Mouse (Mus musculus): ENCODE measurements around the gene Tcaf3. TPM values are rescaled to one million over a fixed set of nuclear protein-coding genes. Genes with fewer than 3 reads are reported as not detected.

Gene Tcaf3
- total and polyA plus RNA-seq, 2 experiments from 2014 or later = not detected

GRCm38 (mm10) chr6:42545451-42545885, 52.0 kb downstream of the Tcaf3 start:
- no peak for TF ChIP-seq CTCF (IDR thresholded peaks at IDR 0.05; ENCODE audit: low read depth)
- Histone ChIP-seq H3K4me3 (ENCODE audit: low read length) (no peak overlapping the region), H3K4me1 (ENCODE audit: insufficient read depth, low read length) (no peaks in the 10 kb centered on the region), H3K36me3 (ENCODE audit: insufficient read depth, low read length) (no peaks in the 10 kb centered on the region), H3K4me2 (ENCODE audit: low read depth, low read length) (no peak overlapping the region), H3K9ac (replicated peaks; ENCODE audit: low read length) (no peak overlapping the region), H3K27me3 (ENCODE audit: insufficient read depth, low read length) (no peaks in the 10 kb centered on the region), H3K9me3 (ENCODE audit: low read length) (no peaks in the 10 kb centered on the region), H3K27ac (no peak overlapping the region)
- ATAC-seq (no peak), DNase-seq (ENCODE audit: low spot score) (no peak)
- 51% methylated on average over 2 of the region's 2 CpGs for WGBS

- no peak overlapping the region for H3K27ac ChIP-seq
- no peak overlapping the region for H3K9ac ChIP-seq (replicated peaks; ENCODE audit: low read length)
- no peak for TF ChIP-seq CTCF (IDR thresholded peaks at IDR 0.05; ENCODE audit: low read depth)
- no peak overlapping the region for H3K4me2 ChIP-seq (ENCODE audit: low read depth, low read length)
- no peak overlapping the region for H3K4me3 ChIP-seq (ENCODE audit: low read length)
- no peaks in the 10 kb centered on the region for H3K4me1 ChIP-seq (ENCODE audit: insufficient read depth, low read length)
- 50% methylated on average over 1 of the region's 1 CpGs for WGBS
- DNase-seq (ENCODE audit: low spot score) (no peak), ATAC-seq (no peak)
- no peaks in the 10 kb centered on the region for H3K36me3 ChIP-seq (ENCODE audit: insufficient read depth, low read length)
- H3K9me3 ChIP-seq (ENCODE audit: low read length) = no peaks in the 10 kb centered on the region
- H3K27me3 ChIP-seq (ENCODE audit: insufficient read depth, low read length) = no peaks in the 10 kb centered on the region
Measured at GRCm38 (mm10) chr6:42544846-42545245, 52.6 kb downstream of the Tcaf3 start.

GRCm38 (mm10) chr6:42542036-42543031, 55.2 kb downstream of the Tcaf3 start:
- Histone ChIP-seq H3K4me2 (ENCODE audit: low read depth, low read length) (no peak overlapping the region), H3K9me3 (ENCODE audit: low read length) (no peaks in the 10 kb centered on the region), H3K4me1 (ENCODE audit: insufficient read depth, low read length) (no peaks in the 10 kb centered on the region), H3K36me3 (ENCODE audit: insufficient read depth, low read length) (no peaks in the 10 kb centered on the region), H3K9ac (replicated peaks; ENCODE audit: low read length) (no peak overlapping the region), H3K4me3 (ENCODE audit: low read length) (no peak overlapping the region), H3K27ac (no peak overlapping the region), H3K27me3 (ENCODE audit: insufficient read depth, low read length) (no peaks in the 10 kb centered on the region)
- DNase-seq (ENCODE audit: low spot score) = no peak
- TF ChIP-seq CTCF (IDR thresholded peaks at IDR 0.05; ENCODE audit: low read depth) = no peak
- ATAC-seq = no peak
- 59% methylated on average over 4 of the region's 4 CpGs for WGBS

GRCm38 (mm10) chr6:42540681-42541080, 56.8 kb downstream of the Tcaf3 start:
- Histone ChIP-seq H3K9ac (replicated peaks; ENCODE audit: low read length) (no peak overlapping the region), H3K4me2 (ENCODE audit: low read depth, low read length) (no peak overlapping the region), H3K4me3 (ENCODE audit: low read length) (no peak overlapping the region), H3K4me1 (ENCODE audit: insufficient read depth, low read length) (no peaks in the 10 kb centered on the region), H3K9me3 (ENCODE audit: low read length) (no peaks in the 10 kb centered on the region), H3K36me3 (ENCODE audit: insufficient read depth, low read length) (no peaks in the 10 kb centered on the region), H3K27me3 (ENCODE audit: insufficient read depth, low read length) (no peaks in the 10 kb centered on the region), H3K27ac (no peak overlapping the region)
- no peak for ATAC-seq
- TF ChIP-seq CTCF (IDR thresholded peaks at IDR 0.05; ENCODE audit: low read depth) = no peak
- 96% methylated on average over 1 of the region's 1 CpGs for WGBS
- DNase-seq (ENCODE audit: low spot score) = no peak

- ATAC-seq = no peak
- no peak overlapping the region for H3K4me2 ChIP-seq (ENCODE audit: low read depth, low read length)
- WGBS = 77% methylated on average over 1 of the region's 1 CpGs
- no peak for TF ChIP-seq CTCF (IDR thresholded peaks at IDR 0.05; ENCODE audit: low read depth)
- H3K27me3 ChIP-seq (ENCODE audit: insufficient read depth, low read length) = no peaks in the 10 kb centered on the region
- no peaks in the 10 kb centered on the region for H3K4me1 ChIP-seq (ENCODE audit: insufficient read depth, low read length)
- no peaks in the 10 kb centered on the region for H3K9me3 ChIP-seq (ENCODE audit: low read length)
- no peak overlapping the region for H3K27ac ChIP-seq
- no peak for DNase-seq (ENCODE audit: low spot score)
- H3K36me3 ChIP-seq (ENCODE audit: insufficient read depth, low read length) = no peaks in the 10 kb centered on the region
- no peak overlapping the region for H3K4me3 ChIP-seq (ENCODE audit: low read length)
- no peak overlapping the region for H3K9ac ChIP-seq (replicated peaks; ENCODE audit: low read length)
Measured at GRCm38 (mm10) chr6:42539711-42540110, 57.8 kb downstream of the Tcaf3 start.

Other genes with a start within 250 kb of the Tcaf3 start
- 62.6 and 63.9 TPM in 2 replicates for gene Zyx, start 248.1 kb downstream of the Tcaf3 start, total RNA-seq (2014; rRNA removed)
- 54.1 and 63.2 TPM in 2 replicates for gene Zyx, start 248.1 kb downstream of the Tcaf3 start, polyA plus RNA-seq (2015; fragmentation: Nextera tagmentation; extraction: Ambion mirVana)
- gene Epha1, start 224.4 kb downstream of the Tcaf3 start, total RNA-seq (2014; rRNA removed) = 0.37 and 0.40 TPM in 2 replicates
- 0.64 and 0.66 TPM in 2 replicates for gene Epha1, start 224.4 kb downstream of the Tcaf3 start, polyA plus RNA-seq (2015; fragmentation: Nextera tagmentation; extraction: Ambion mirVana)
- gene Tas2r143, start 197.5 kb downstream of the Tcaf3 start, total RNA-seq (2014; rRNA removed) = not detected in 2 replicates
- not detected in 2 replicates for gene Tas2r143, start 197.5 kb downstream of the Tcaf3 start, polyA plus RNA-seq (2015; fragmentation: Nextera tagmentation; extraction: Ambion mirVana)
- not detected in 2 replicates for gene Tas2r135, start 192.3 kb downstream of the Tcaf3 start, total RNA-seq (2014; rRNA removed)
- gene Tas2r135, start 192.3 kb downstream of the Tcaf3 start, polyA plus RNA-seq (2015; fragmentation: Nextera tagmentation; extraction: Ambion mirVana) = not detected in 2 replicates
- gene Tas2r126, start 163.2 kb downstream of the Tcaf3 start, total RNA-seq (2014; rRNA removed) = not detected in 2 replicates
- not detected in 2 replicates for gene Tas2r126, start 163.2 kb downstream of the Tcaf3 start, polyA plus RNA-seq (2015; fragmentation: Nextera tagmentation; extraction: Ambion mirVana)
- not detected in 2 replicates for gene Olfr458, start 132.5 kb downstream of the Tcaf3 start, total RNA-seq (2014; rRNA removed)
- not detected in 2 replicates for gene Olfr458, start 132.5 kb downstream of the Tcaf3 start, polyA plus RNA-seq (2015; fragmentation: Nextera tagmentation; extraction: Ambion mirVana)
- not detected in 2 replicates for gene Olfr457, start 121.4 kb downstream of the Tcaf3 start, total RNA-seq (2014; rRNA removed)
- not detected in 2 replicates for gene Olfr457, start 121.4 kb downstream of the Tcaf3 start, polyA plus RNA-seq (2015; fragmentation: Nextera tagmentation; extraction: Ambion mirVana)
- not detected in 2 replicates for gene Olfr456, start 110.5 kb downstream of the Tcaf3 start, total RNA-seq (2014; rRNA removed)
- gene Olfr456, start 110.5 kb downstream of the Tcaf3 start, polyA plus RNA-seq (2015; fragmentation: Nextera tagmentation; extraction: Ambion mirVana) = not detected in 2 replicates
- gene Olfr455, start 50.1 kb downstream of the Tcaf3 start, total RNA-seq (2014; rRNA removed) = not detected in 2 replicates
- gene Olfr455, start 50.1 kb downstream of the Tcaf3 start, polyA plus RNA-seq (2015; fragmentation: Nextera tagmentation; extraction: Ambion mirVana) = not detected in 2 replicates
- 2.9 and 4.0 TPM in 2 replicates for gene Tcaf2, start 47.6 kb upstream of the Tcaf3 start, total RNA-seq (2014; rRNA removed)
- gene Tcaf2, start 47.6 kb upstream of the Tcaf3 start, polyA plus RNA-seq (2015; fragmentation: Nextera tagmentation; extraction: Ambion mirVana) = 2.1 and 2.4 TPM in 2 replicates
- 262 and 275 TPM in 2 replicates for gene Tcaf1, start 112.4 kb upstream of the Tcaf3 start, total RNA-seq (2014; rRNA removed)
- 182 and 194 TPM in 2 replicates for gene Tcaf1, start 112.4 kb upstream of the Tcaf3 start, polyA plus RNA-seq (2015; fragmentation: Nextera tagmentation; extraction: Ambion mirVana)
- not detected in 2 replicates for gene Olfr453, start 141.7 kb upstream of the Tcaf3 start, total RNA-seq (2014; rRNA removed)
- gene Olfr453, start 141.7 kb upstream of the Tcaf3 start, polyA plus RNA-seq (2015; fragmentation: Nextera tagmentation; extraction: Ambion mirVana) = not detected in 2 replicates
- not detected in 2 replicates for gene Olfr38, start 158.7 kb upstream of the Tcaf3 start, total RNA-seq (2014; rRNA removed)
- gene Olfr38, start 158.7 kb upstream of the Tcaf3 start, polyA plus RNA-seq (2015; fragmentation: Nextera tagmentation; extraction: Ambion mirVana) = not detected in 2 replicates
- not detected in 2 replicates for gene Olfr452, start 187.4 kb upstream of the Tcaf3 start, total RNA-seq (2014; rRNA removed)
- gene Olfr452, start 187.4 kb upstream of the Tcaf3 start, polyA plus RNA-seq (2015; fragmentation: Nextera tagmentation; extraction: Ambion mirVana) = not detected in 2 replicates
- not detected in 2 replicates for gene Olfr450, start 214.2 kb upstream of the Tcaf3 start, total RNA-seq (2014; rRNA removed)
- gene Olfr450, start 214.2 kb upstream of the Tcaf3 start, polyA plus RNA-seq (2015; fragmentation: Nextera tagmentation; extraction: Ambion mirVana) = not detected in 2 replicates
- gene Olfr449, start 236.7 kb upstream of the Tcaf3 start, total RNA-seq (2014; rRNA removed) = not detected in 2 replicates
- gene Olfr449, start 236.7 kb upstream of the Tcaf3 start, polyA plus RNA-seq (2015; fragmentation: Nextera tagmentation; extraction: Ambion mirVana) = not detected in 2 replicates

Data from hindbrain, postnatal 0 days (tissue).